In genomic region chr2:30042445-30042844, GRCm38 (mm10) we compare ENCODE assay signal across 7 mouse cellular contexts. TPM values are rescaled to one million over a fixed set of nuclear protein-coding genes. Genes with fewer than 3 reads are reported as not detected.
DNase-seq lines count a peak whose midpoint lies in the region; ATAC-seq and TF ChIP-seq lines count a peak whose summit lies in the region.

No protein-coding gene starts in this region.

- H3K9me3 ChIP-seq in ES-Bruce4 (replicated peaks; ENCODE audit: control insufficient read depth, insufficient read depth, low read length, poor library complexity, severe bottlenecking): no peaks in the 10 kb centered on the region
- H3K9me3 ChIP-seq in heart, embryonic 13.5 days: no peaks in the 10 kb centered on the region
- peaks cover 5% of the 10 kb centered on the region for H3K9me3 ChIP-seq in megakaryocyte, embryonic 14.5 days

- no peaks in the 10 kb centered on the region for H3K27me3 ChIP-seq in ES-Bruce4 (ENCODE audit: control insufficient read depth, insufficient read depth, low read length, poor library complexity, severe bottlenecking)
- H3K27me3 ChIP-seq in heart, embryonic 13.5 days (replicated peaks): no peaks in the 10 kb centered on the region
- peaks cover 2% of the 10 kb centered on the region for H3K27me3 ChIP-seq in megakaryocyte, embryonic 14.5 days (replicated peaks)

- ATAC-seq in heart, embryonic 13.5 days (ENCODE audit: extremely low read depth, insufficient number of reproducible peaks, low FRiP score, low TSS enrichment): no peak

- H3K4me2 ChIP-seq in heart, embryonic 13.5 days: no peak overlapping the region

- no peak for TF ChIP-seq POLR2A in ES-Bruce4 (IDR thresholded peaks at IDR 0.05; ENCODE audit: insufficient read depth, low read length)

- peak; percentile 57 for DNase-seq in adrenal gland, adult 8-10 months
- peak; percentile 68 for DNase-seq in embryo, embryonic 11.5 days (ENCODE audit: low read depth, low spot score)
- DNase-seq in layer of hippocampus, postnatal 25 days (ENCODE audit: extremely low spot score in 1 of 2, low spot score in 1 of 2): peak; percentile 68 to 87
- peak; percentile 74 to 91 for DNase-seq in spleen, postnatal 10 days (ENCODE audit: low spot score in 2 of 2)

- H3K4me3 ChIP-seq in ES-Bruce4 (ENCODE audit: low read depth, low read length): no peak overlapping the region
- no peak overlapping the region for H3K4me3 ChIP-seq in heart, embryonic 13.5 days
- peak overlapping the region; percentile 43 for H3K4me3 ChIP-seq in megakaryocyte, embryonic 14.5 days (replicated peaks)

- peak; percentile 97 for TF ChIP-seq CTCF in ES-Bruce4 (IDR thresholded peaks at IDR 0.05; ENCODE audit: low read depth, low read length)

- no peak for TF ChIP-seq EP300 in ES-Bruce4 (IDR thresholded peaks at IDR 0.05; ENCODE audit: insufficient read depth, low read depth, low read length)

- H3K27ac ChIP-seq in ES-Bruce4 (ENCODE audit: insufficient read depth, low read length): peak overlapping the region; percentile 90
- no peak overlapping the region for H3K27ac ChIP-seq in heart, embryonic 13.5 days (replicated peaks)

- no peaks in the 10 kb centered on the region for H3K36me3 ChIP-seq in ES-Bruce4 (ENCODE audit: control insufficient read depth, insufficient read depth, low read length, poor library complexity, severe bottlenecking)
- peaks cover 19% of the 10 kb centered on the region for H3K36me3 ChIP-seq in heart, embryonic 13.5 days
- peaks cover 27% of the 10 kb centered on the region for H3K36me3 ChIP-seq in megakaryocyte, embryonic 14.5 days (replicated peaks; ENCODE audit: low read length)

- H3K4me1 ChIP-seq in ES-Bruce4 (ENCODE audit: control insufficient read depth, insufficient read depth, low read length): peaks cover 2% of the 10 kb centered on the region
- H3K4me1 ChIP-seq in heart, embryonic 13.5 days: 0 out of 2 replicates have a peak, but pooled peaks cover 6% of the 10 kb centered on the region
- peaks cover 23% of the 10 kb centered on the region for H3K4me1 ChIP-seq in megakaryocyte, embryonic 14.5 days

- no peak overlapping the region for H3K9ac ChIP-seq in ES-Bruce4 (ENCODE audit: low read depth, poor library complexity, severe bottlenecking)
- H3K9ac ChIP-seq in heart, embryonic 13.5 days: peak overlapping the region; percentile 4; the same call in 1 of the 2 replicates

- 13% methylated on average over 4 of the region's 4 CpGs for WGBS in heart, embryonic 13.5 days

RNA-seq across cellular contexts. Expression of gene Wdr34, which starts 6.2 kb away (rescaled TPM):
- 20.6 and 22.2 TPM in 2 replicates for polyA plus RNA-seq in ES-Bruce4 (2011; ENCODE audit: insufficient read depth, insufficient read length, low read depth, missing spikeins)
- 10 to 100 TPM; 19.5 to 31.7 (median 26.6) TPM for total RNA-seq in adrenal gland, adult 8-10 months (2022)
- 17.9 and 18.8 TPM in 2 replicates for polyA plus RNA-seq in heart, embryonic 13.5 days (2015; fragmentation: Nextera tagmentation; extraction: Ambion mirVana)
- 10 to 100 TPM; 32.5 to 33.0 TPM for total RNA-seq in layer of hippocampus, postnatal 25 days (2021)
- 11.7 and 12.4 TPM in 2 replicates for polyA plus RNA-seq in megakaryocyte, embryonic 14.5 days (2012; ENCODE audit: insufficient read depth, low replicate concordance)

RNA-seq across cellular contexts. Expression of gene Set, which starts 14.7 kb away (rescaled TPM):
- 1,058 and 1,233 TPM in 2 replicates for polyA plus RNA-seq in ES-Bruce4 (2011; ENCODE audit: insufficient read depth, insufficient read length, low read depth, missing spikeins)
- total RNA-seq in adrenal gland, adult 8-10 months (2022): 100 to 1,000 TPM; 205 to 257 (median 225) TPM
- polyA plus RNA-seq in heart, embryonic 13.5 days (2015; fragmentation: Nextera tagmentation; extraction: Ambion mirVana): 214 and 239 TPM in 2 replicates
- 100 to 1,000 TPM; 187 to 188 TPM for total RNA-seq in layer of hippocampus, postnatal 25 days (2021)
- polyA plus RNA-seq in megakaryocyte, embryonic 14.5 days (2012; ENCODE audit: insufficient read depth, low replicate concordance): 207 and 239 TPM in 2 replicates

RNA-seq across cellular contexts. Expression of gene Pkn3, which starts 35.0 kb away (rescaled TPM):
- polyA plus RNA-seq in ES-Bruce4 (2011; ENCODE audit: insufficient read depth, insufficient read length, low read depth, missing spikeins): 15.2 and 17.2 TPM in 2 replicates
- 1 to 10 TPM; 4.8 to 6.6 (median 5.8) TPM for total RNA-seq in adrenal gland, adult 8-10 months (2022)
- polyA plus RNA-seq in heart, embryonic 13.5 days (2015; fragmentation: Nextera tagmentation; extraction: Ambion mirVana): 13.1 and 13.2 TPM in 2 replicates
- total RNA-seq in layer of hippocampus, postnatal 25 days (2021): 1 to 10 TPM; 1.2 to 1.9 TPM
- 19.4 and 62.2 TPM in 2 replicates for polyA plus RNA-seq in megakaryocyte, embryonic 14.5 days (2012; ENCODE audit: insufficient read depth, low replicate concordance)

RNA-seq across cellular contexts. Expression of gene Zdhhc12, which starts 51.0 kb away (rescaled TPM):
- polyA plus RNA-seq in ES-Bruce4 (2011; ENCODE audit: insufficient read depth, insufficient read length, low read depth, missing spikeins): 39.0 and 41.2 TPM in 2 replicates
- 10 to 100 TPM; 16.4 to 23.9 (median 17.6) TPM for total RNA-seq in adrenal gland, adult 8-10 months (2022)
- polyA plus RNA-seq in heart, embryonic 13.5 days (2015; fragmentation: Nextera tagmentation; extraction: Ambion mirVana): 36.5 and 45.5 TPM in 2 replicates
- total RNA-seq in layer of hippocampus, postnatal 25 days (2021): 10 to 100 TPM in 1 of 2 experiments, 1 to 10 TPM in 1; 9.9 to 11.4 TPM
- 58.2 and 66.6 TPM in 2 replicates for polyA plus RNA-seq in megakaryocyte, embryonic 14.5 days (2012; ENCODE audit: insufficient read depth, low replicate concordance)
